Mouse (Mus musculus) kidney, adult 2 months (tissue): Measurements from ENCODE around the gene Cdkn3.

Experiments used
- CTCF ChIP-seq: fragments of 200-500 bp; conservative IDR thresholded peaks from 2 replicates; pipeline ENCODE4 v1.5.1; 2011; ENCODE audit warnings: low read depth, mild to moderate bottlenecking, control low read depth, low read length, moderate library complexity, mixed read lengths; ENCODE audit not compliant: insufficient read depth, insufficient read length
- POLR2A ChIP-seq: fragments of 200-500 bp; IDR thresholded peaks from one replicate; pipeline ENCODE4 v1.6.1; 2011; ENCODE audit warnings: low read depth, low read length, control low read depth

GRCm38 (mm10) chr14:46790723-46791122 is 30.4 kb downstream of the Cdkn3 start:
- no peak for TF ChIP-seq CTCF
- no peak for TF ChIP-seq POLR2A
